Mouse (Mus musculus) embryo, embryonic 11.5 days (tissue): ENCODE measurements around the gene Msx3.

Experiments used
- DNase-seq: peaks from one replicate; pipeline ENCODE4 v3.0.0-alpha.2; 2012; ENCODE audit warnings: low read depth, low spot score

Msx3 gene

DNA sequence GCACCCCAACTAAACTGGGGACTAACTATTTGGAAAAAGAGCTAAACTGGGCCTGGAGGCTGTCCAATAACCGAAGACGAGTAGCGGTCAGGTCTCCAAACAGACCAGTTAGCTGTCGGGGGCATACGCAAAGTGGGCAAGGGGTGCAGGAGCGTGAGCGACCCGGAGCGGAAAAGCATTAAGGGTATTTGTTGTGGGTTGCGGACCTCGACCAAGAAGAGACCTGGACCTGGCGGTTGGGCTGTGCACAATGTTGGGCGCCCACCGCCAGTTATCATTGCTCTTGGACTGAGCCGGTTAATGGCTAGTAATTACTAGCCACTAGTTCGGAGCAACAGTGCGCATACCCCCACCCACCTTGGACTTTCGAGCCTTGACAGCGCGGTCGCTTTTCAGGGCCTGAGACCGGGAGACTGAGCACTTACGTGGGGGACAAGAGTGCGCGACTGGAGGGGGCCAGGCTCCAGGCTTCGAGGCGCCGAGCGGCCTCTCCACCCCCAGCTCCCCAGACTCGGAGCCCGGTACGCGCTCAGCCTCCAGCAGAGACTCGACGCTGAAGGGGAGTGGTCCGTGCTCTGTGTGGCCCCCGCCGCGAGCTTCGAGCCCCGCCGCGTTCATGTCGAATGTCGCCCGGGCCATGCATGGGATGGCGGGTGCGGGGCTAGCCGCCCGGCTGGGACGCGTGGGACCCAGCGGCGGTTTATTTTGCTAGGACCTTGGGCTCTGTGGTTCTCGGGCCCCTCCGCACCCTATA, at the start of gene Msx3:
Msx3 (minus strand) TSS at position 729 of the 754 bp plus-strand sequence.
- DNase-seq: no peak

DNA sequence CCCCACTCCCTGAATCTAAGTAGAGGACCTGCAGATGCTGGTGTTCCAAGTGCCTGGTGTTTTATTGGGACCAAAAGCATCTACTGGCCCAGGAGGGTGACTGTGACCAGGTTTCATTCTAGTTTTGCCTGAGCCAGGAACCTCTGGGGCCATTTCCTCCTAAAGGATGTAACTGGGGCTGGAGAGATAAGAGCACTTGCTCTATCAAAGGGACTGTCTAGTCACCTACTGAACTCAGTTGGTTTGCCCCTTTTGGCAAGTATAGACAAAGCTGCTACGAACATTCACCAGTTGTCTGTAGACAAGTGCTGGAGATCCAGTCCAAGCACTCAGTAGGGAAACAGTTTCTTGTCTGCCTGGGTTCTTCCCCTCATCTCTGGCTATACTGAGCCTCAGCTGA, 49.6 kb upstream of the Msx3 start:
- no peak for DNase-seq

DNA sequence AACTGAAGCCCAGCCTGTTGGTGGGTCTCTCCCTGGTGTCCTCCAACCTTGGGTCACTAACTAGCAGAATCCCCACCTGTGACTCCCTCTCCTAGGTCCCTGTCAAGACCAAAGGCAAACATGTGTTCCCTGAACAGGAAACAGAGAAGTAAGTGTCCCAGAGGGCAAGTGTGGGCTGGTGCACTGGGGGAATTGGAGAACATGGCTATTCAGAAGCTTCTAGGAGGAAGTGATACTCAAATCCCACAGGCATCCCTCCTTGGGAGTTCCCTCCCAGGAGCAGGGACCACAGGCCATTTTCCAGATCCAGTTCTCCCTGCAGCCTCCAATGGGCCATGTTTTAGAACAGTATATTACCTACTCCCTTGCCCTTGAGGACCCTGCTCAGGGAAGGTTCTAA, 47.2 kb upstream of the Msx3 start:
- no peak for DNase-seq

DNA sequence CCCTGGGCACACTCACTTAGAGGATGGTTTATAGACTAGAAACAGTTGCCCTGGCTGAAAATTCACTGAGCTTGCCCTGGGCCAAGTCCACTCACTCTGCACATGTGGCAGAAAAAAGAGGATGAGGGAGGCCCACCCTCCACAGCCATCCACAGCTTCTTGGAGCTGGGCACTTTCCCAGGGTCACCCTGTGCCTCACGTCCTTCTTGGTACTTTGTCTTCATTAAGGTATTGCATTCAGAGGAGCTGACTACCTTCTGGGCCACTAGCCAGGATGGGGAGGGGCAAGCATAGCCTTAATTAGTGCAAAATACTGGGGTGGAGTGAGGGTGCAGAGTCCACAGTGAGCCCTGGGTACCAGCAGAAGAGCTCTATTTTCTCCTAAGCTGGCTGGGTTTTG, 46.7 kb upstream of the Msx3 start:
- no peak for DNase-seq

DNA sequence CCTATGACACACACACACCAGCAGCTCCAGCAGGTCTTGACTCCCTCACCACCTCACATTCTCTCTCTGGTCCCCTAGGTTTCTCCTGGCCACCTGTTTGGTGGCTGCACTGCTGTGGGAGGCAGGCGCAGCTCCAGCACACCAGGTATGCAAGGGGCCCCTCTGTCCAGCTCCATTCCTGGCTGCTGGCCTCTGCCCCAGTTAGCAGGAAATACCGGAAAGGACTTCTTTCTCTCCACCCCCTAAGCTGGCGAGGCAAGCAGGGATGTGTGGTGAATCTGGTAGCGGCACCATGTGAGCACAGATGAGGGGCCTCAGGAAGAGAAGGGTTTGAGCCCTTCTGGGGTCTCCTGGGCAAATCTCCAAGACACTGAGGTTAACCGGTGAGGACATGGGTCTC, 46.1 kb upstream of the Msx3 start:
- DNase-seq: no peak

DNA sequence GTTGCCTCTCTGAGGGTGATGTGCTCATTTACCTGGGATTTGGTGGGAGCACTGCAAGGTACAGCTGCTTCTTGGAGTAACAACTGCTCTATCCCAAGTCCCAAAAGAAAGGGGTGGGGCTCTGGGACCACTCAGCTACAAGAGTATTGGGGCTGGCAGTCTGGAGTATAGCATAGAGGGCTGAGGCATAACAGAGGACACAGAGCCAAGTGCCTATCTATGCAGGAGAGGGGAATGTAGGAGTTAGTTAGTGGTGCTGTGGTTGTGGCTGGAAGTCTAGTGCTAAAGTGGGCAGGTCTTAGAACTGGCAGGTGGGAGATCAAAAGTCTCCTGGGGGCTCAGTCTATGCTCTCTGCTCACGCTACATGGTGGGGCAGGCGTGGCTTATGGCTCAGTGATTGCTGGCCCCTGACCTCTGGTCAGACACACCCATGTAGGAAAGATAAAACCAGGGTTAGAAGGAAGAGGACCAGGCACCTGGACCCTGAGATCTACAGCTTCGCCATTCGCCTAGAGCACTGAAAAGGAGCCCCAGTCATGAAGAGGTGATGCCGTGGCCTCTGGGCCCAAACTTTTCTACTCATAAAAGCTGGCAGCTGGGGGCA, 44.1 kb upstream of the Msx3 start, which contains the start of gene Prap1:
Prap1 (plus strand) TSS at position 472 of the 605 bp plus-strand sequence.
- no peak for DNase-seq

DNA sequence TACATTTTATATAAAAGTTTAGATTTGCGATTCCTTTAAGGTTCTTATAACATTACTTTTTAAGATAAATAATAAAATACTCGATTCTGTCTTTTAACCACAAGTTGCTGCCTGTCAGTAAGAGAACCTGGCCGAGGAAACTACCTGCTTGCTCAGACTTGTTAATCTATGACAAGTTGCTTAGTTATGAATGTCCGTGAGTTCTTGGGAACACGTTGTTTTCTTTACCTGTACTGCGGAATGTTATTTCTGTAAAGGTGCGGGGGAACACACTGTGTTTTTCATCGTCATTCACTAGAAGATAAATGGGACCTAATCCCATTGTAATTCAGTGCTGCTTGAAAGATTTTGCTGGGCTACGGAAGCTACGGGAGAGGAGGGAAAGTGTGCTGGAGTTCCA, 41.7 kb upstream of the Msx3 start:
- no peak for DNase-seq

DNA sequence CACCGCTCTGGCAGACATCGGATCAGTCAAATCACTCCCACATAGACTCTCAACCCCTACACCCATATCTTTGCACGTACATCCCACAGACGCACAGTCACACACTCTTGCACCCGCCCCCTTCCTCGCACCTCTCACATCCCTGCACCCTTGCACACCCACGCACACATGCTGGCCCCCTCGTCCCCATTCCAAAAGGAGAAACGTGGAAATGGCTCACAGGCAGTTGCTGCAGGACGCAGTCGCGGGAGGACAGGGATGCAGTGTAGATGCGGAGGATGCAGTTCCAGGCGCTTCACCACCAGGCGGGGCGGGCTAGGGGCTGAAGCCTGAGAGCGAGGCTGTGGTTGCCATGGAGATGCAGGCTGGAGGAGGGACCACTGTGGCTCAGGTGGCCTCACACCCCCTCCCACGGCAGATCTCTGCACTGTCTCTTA, 33.4 kb upstream of the Msx3 start, which contains the start of gene Caly:
Caly (minus strand) TSS at position 307 of the 437 bp plus-strand sequence.
- no peak for DNase-seq

DNA sequence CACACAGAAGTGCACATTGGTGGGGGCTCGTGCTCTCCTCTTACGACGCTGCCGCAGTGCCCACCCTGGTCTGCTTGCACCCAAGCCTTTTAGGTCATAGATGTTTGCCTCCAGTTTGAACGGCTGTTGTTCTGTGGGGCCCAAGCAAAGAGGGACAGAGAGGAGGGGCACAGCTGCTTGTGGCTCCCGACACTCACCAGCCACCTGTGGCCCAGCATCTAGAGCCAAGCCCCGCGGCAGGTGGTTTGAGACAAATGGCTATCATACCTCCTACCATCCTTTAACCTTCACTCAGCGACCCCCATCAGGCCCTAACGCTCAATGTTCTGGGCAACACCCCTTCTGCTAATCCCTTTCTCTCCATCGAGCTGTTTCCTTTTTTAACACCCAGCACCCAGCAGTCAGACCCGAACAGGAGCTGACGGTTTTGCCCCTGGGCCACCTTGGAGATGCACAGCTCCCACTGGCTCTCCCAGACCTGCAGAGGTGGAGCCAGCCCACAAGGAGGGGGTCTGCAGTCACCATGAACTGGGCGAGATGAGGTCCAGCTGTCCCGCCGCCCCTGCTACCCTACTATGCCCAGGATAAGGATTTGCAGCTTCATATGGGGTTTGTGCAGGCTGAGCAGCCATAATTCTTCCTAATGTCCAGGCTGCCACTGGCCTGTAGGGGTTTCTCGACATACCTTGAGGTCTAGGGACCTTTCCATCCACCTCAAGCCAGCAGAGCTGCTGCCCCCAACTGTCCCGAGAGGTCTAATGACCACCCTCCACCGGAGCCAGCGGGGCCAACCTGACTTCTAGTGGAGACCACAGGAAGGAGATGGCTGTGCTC, 32.7 kb upstream of the Msx3 start:
- no peak for DNase-seq

DNA sequence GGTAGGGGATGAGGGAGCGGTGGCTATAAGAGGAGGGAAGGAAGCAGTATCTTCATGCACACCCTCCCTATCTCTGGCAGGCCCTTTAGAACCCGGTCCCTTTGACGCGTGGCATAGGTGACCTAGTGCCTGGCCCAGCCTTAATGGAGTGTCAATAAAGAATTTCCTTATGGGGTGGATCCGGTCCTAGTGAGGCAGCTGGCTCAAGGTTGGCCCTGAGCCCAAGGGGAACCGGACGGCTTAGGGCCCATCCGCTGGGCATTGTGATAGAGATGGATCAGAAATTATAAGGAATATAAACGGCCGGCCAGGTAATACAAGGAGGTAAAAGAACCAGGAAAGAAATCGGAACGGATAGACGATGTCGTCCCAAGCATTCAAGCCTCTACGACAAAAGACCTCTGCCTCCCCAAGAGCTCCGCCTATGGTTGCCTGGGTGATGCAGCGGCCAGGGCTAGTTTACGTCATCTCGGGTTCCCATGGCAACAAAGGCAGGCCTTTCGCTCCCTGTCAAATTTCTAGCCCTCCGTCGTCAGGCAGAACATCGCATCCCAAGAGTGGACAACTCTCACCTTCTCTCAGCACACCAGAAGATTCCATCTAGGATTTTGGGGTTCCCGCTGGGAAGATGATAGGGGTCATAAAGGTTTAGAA, 31.7 kb upstream of the Msx3 start:
- DNase-seq: peak; percentile 78

DNA sequence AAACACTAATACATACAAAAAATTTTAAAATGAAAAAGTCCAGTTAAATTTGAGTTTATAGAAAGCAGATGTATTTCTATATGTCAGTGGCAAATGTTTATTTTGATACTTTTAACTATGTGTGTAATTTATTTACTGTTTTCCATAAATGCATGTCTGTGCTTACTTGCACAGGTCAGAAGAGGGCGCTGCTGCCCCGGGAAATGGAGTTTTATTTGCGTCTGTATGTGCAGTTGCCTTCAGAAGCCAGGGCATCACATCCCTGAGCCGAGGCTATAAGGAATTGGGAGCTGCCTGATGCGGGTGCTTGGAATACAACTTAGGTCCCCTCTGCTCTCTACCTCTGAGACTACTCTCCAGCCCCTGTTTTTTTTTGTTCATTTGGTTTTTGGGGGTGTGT, 29.8 kb upstream of the Msx3 start:
- peak; percentile 69 for DNase-seq

DNA sequence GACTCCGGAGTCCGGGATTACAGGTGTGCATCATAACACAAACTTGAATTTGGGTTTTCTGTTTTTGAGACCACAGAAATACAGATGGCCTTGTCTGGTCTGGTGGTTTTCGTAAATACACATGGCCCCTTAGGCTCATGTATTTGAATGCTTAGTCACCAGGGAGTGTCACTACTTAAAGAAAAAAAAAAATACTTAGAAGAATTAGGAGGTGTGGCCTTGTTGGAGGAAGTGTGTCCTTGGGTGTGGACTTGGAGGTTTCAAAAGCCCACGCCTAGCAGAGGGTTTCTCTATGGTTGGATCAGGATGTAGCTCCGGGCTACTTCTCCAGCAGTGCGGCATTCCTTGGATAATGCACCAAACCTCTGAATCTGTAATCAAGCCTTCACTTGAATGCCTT, 28.8 kb upstream of the Msx3 start:
- DNase-seq: no peak

DNA sequence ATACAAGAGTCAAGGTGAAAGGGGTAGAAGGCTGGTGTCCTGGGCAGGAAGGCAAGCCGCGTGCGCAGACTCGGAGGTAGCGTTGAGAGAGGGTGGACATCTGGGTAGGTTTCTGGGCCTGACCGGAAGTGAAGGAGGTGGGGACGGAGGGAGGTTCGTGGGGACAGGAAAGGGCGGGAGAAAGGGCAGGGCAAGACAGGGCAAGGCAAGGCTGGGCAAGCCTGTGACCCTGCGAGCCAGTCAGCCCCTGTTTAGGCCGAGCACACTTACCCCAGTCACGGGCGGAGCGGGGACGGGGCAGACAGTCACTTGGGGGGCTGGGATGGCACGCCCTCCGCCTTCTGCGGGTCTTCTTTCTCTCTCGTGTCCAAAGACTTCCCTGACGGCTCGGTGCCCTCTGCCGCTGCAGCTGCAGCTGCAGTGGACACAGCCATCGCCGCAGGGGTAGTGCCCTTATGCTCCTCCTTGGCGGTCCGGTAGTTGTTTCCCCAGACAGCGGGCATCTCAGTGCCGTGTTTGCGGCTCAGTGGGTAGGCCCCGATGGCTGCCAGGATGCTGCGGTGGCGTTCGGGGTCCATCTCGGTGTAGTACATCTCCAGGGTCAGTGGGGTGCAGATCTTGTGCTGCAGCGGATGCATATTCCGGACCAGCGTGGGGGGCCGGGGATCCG, 21.3 kb upstream of the Msx3 start:
- DNase-seq: no peak

DNA sequence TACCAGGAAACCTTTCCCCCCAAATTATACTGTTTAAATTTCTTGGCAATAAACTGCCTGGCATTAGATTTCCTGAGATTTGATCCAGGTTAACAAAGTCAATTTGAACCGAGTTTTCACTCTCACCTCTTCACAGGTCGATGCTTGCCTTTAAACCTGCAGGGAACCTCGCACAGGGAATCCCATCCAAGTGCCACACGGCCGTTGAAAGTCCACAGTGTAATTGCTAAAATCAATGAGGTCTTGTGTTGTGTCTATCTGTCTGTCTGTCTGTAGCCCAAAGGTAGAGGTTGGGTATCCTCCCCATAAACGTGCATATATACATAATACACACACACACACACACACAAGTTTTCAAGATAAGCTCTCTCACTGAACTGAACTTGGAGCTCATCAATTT, 18.5 kb upstream of the Msx3 start:
- DNase-seq: no peak

DNA sequence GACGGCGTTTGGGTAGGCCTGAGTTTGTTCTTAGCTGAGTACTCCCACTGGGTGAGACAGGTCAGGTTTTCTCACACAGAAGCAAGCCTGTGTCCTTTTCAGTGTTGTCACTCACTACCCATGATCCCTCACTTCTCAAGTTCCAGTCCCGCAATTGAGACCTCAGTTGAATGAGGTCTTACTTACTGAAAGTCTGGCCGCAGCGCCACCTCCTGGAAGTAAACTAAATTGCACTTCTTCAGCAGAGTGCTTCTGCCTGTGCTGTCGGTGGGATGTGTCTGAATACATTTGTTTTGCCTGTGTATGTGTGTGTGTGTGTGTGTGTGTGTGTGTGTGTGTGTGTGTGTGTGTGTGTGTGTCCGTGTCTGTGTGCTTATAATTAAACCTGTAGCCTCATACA, 14.2 kb upstream of the Msx3 start:
- no peak for DNase-seq

DNA sequence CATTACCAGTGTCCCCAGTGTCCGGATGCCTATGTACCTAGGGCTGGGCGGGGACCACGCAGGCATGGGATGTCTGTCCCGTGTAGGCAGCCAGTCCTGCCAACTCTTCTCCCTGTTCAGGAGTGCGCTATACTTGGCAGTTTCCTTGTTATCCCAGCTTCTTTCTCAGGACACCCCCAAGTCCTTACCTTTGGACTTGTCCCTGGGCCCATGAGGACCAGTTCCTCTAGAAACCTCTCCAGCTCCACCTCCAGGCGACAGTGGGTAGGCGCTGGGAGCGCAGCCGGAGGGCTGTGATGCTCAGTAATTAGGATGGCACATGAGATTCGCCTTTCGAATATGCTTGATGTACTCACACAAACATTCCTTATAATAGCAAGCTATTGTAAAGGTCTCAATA, 13.4 kb upstream of the Msx3 start:
- DNase-seq: no peak

DNA sequence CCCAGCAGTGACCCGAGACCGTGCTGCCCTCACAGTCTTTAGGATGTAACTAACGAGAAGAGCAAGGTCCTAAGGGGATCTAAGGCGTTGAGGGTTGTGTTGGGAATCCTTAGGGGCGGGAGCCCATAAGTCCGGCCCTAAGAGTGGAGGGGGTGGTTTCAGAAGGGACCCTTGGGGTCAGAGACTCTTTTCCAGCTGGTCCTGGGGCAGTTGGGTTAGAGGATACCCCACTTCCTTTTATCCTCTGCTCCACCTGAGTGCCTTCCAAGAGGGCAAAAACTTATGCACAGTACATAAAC, 12.9 kb upstream of the Msx3 start:
- DNase-seq: no peak

DNA sequence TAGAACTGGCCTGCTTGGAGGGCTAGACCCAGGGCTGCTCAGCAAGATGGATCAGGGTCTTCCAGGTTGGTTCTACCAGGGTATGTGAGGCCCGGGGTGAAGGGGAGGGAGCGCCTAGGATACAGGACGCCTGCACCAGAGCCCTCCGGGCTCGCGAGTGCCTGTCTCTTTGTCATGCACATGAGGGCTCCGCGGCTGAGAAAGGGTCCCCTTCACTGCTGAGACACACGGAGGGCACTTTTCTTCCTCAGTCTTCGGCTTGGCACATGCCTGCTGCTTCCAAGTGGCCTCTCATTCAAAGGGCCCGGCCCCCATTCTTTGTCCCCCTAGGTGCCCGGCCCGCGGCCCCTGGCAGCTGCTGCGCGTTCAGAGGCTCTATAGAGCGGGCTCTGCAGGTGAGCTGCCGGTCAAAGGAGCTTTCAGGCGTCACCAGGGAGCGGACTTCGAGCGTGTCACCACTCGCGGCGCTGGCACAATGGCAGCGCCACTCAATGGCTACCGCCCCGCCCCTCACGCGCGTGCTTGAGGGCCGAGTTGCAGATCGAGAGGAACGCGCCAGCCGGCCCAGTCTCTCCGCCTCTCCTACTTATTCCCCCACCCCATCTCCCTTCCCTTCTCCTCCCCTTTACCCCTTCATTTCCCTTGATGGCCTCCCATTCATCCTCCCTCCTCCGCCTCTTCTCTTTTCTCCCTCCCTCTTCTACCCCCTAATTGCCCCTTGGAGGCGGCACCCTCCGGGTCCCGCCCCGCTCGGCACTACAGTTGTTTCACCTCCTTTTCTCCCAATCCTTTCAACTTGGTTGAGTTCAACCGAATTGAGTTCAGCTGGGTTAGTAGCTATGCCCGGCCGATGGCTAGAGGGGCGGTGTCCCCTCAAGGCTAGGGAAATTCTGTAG, 12.3 kb upstream of the Msx3 start:
- DNase-seq: no peak

DNA sequence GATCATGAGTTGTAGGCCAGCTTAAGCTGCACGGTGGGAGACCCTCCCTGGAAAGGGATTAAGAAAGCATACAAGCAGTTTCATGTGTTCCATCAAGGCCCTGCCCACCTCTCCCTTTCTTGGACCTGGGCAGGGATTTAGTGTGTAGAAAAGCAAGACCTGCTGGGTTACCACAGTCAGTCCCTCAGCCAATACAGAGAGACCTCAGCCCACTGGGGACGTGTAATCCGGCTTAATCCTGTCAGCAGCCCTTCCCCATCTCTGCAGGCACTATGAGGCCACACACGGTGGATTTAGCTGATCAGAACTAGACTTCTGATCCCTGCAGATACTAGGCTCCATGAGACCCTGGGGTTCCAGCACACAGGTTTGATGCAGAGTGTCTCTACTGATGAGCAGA, 10.7 kb upstream of the Msx3 start:
- DNase-seq: no peak

DNA sequence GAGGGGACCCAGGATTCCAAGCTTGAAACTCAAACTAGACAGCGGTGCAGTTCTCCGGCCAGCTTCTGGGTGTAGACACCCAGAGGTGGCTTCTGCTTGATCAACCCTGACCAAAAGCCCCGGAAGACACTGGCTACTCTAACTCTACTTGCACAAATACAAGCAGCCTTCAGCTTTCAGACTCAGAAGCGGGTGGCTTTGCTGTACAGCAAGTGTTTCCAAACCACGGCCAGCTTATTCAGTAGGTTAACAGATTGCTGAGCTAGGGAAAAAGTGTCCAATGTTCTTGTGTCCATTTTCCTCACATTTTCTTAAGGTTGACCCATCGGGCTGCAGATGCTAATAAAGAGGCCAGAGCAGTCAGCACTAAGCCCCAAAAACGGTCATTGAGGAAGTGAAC, 9.6 kb upstream of the Msx3 start:
- no peak for DNase-seq
